Mouse (Mus musculus): ENCODE results near the gene Hspa1a. TPM values are rescaled to one million over a fixed set of nuclear protein-coding genes. Genes with fewer than 3 reads are reported as not detected.
"Not testable (repeated sequence)": the region's sequence is repeated elsewhere in the genome, so short reads cannot be mapped to it uniquely, and the experiment has no call there.

The Hspa1a gene
- total RNA-seq (2021) = 10 to 100 TPM in 1 of 2 experiments, 1 to 10 TPM in 1; 6.8 to 14.1 TPM
- long read RNA-seq, experiment 1, transcript Hspa1a-201 (1 exons, 2,967 nt) = major isoform, 28 of 28 reads
- long read RNA-seq, experiment 1, partial matches to known transcripts = 0 of 28 reads
- long read RNA-seq, experiment 1, other reads (novel, unspliced or antisense) = 0 of 28 reads
- long read RNA-seq, experiment 2, transcript Hspa1a-201 (1 exons, 2,967 nt) = major isoform, 14 of 14 reads
- long read RNA-seq, experiment 2, partial matches to known transcripts = 0 of 14 reads
- long read RNA-seq, experiment 2, other reads (novel, unspliced or antisense) = 0 of 14 reads

- H3K4me3 ChIP-seq = peak within 1 kb of the TSS; percentile 74
- peak; percentile 92 for DNase-seq
- intact Hi-C loops (cut with DNase I) = not testable (repeated sequence)
- H3K27ac ChIP-seq = peak within 1 kb of the TSS; percentile 94
Measured at GRCm38 (mm10) chr17:34972069-34972749, at the start of gene Hspa1a, which contains the start of gene Hspa1l. Gene Hspa1a, minus strand, starts transcription at chr17:34972156. Gene Hspa1l, plus strand, starts transcription at chr17:34972703.

- H3K27ac ChIP-seq = peak overlapping the region; percentile 73
- intact Hi-C loops (cut with DNase I) = loop anchor here (2.0 to 10.0 kb wide), 4 partner anchors 38 to 214 kb away; partner anchors contain the start of genes Abhd16a, Atp6v1g2, Ddah2 and Ly6g6f
- peak overlapping the region; percentile 46 for H3K4me3 ChIP-seq
Measured at GRCm38 (mm10) chr17:35021163-35021808, 49.3 kb upstream of the Hspa1a start.

GRCm38 (mm10) chr17:35020551-35020950, 48.6 kb upstream of the Hspa1a start:
- no peak for DNase-seq
- intact Hi-C loops (cut with DNase I) = loop anchor here (2.0 to 10.0 kb wide), 4 partner anchors 38 to 214 kb away; partner anchors contain the start of genes Abhd16a, Atp6v1g2, Ddah2 and Ly6g6f
- no peak for TF ChIP-seq CTCF (IDR thresholded peaks at IDR 0.05)
- Histone ChIP-seq H3K27ac (no peak overlapping the region), H3K4me3 (no peak overlapping the region)

More at GRCm38 (mm10) chr17:35021163-35021808, 49.3 kb upstream of the Hspa1a start:
- no peak; the same call in 1 of the 2 replicates for TF ChIP-seq CTCF (IDR thresholded peaks at IDR 0.05)
- peak; percentile 91 for DNase-seq

- H3K4me3 ChIP-seq = no peak overlapping the region
- intact Hi-C loops (cut with DNase I) = loop anchor here (2.0 to 10.0 kb wide), 4 partner anchors 39 to 215 kb away; partner anchors contain the start of genes Abhd16a, Atp6v1g2, Ddah2 and Ly6g6f
- TF ChIP-seq CTCF (IDR thresholded peaks at IDR 0.05) = no peak
- DNase-seq = no peak
- no peak overlapping the region for H3K27ac ChIP-seq
Measured at GRCm38 (mm10) chr17:35019894-35020293, 47.9 kb upstream of the Hspa1a start.

- Histone ChIP-seq H3K4me3 (no peak overlapping the region), H3K27ac (no peak overlapping the region)
- DNase-seq = no peak
- TF ChIP-seq CTCF (IDR thresholded peaks at IDR 0.05) = no peak
- intact Hi-C loops (cut with DNase I) = no loop called here
Measured at GRCm38 (mm10) chr17:35018171-35018570, 46.2 kb upstream of the Hspa1a start.

GRCm38 (mm10) chr17:35017706-35018030, 45.7 kb upstream of the Hspa1a start:
- TF ChIP-seq CTCF (IDR thresholded peaks at IDR 0.05) = no peak
- intact Hi-C loops (cut with DNase I) = no loop called here
- Histone ChIP-seq H3K27ac (no peak overlapping the region), H3K4me3 (no peak overlapping the region)
- peak; percentile 22 for DNase-seq

GRCm38 (mm10) chr17:35016791-35017705, 45.1 kb upstream of the Hspa1a start:
- H3K4me3 ChIP-seq = peak overlapping the region; percentile 57
- H3K27ac ChIP-seq = peak overlapping the region; percentile 84
- peak; percentile 24 for DNase-seq
- intact Hi-C loops (cut with DNase I) = no loop called here
- TF ChIP-seq CTCF (IDR thresholded peaks at IDR 0.05) = no peak

- Histone ChIP-seq H3K4me3 (peak within 1 kb of the TSS; percentile 57), H3K27ac (peak within 1 kb of the TSS; percentile 84)
- no peak for TF ChIP-seq CTCF (IDR thresholded peaks at IDR 0.05)
- peak; percentile 71 for DNase-seq
- intact Hi-C loops (cut with DNase I) = no loop called here
Measured at GRCm38 (mm10) chr17:35016376-35016775, 44.4 kb upstream of the Hspa1a start, which contains the start of gene Vwa7. Gene Vwa7, plus strand, starts transcription at chr17:35016579.

GRCm38 (mm10) chr17:35015296-35015695, 43.3 kb upstream of the Hspa1a start:
- Histone ChIP-seq H3K27ac (no peak overlapping the region), H3K4me3 (no peak overlapping the region)
- peak; percentile 25 for DNase-seq
- intact Hi-C loops (cut with DNase I) = no loop called here
- no peak for TF ChIP-seq CTCF (IDR thresholded peaks at IDR 0.05)

- Histone ChIP-seq H3K4me3 (no peak overlapping the region), H3K27ac (no peak overlapping the region)
- DNase-seq = peak; percentile 16
- intact Hi-C loops (cut with DNase I) = no loop called here
- TF ChIP-seq CTCF (IDR thresholded peaks at IDR 0.05) = no peak
Measured at GRCm38 (mm10) chr17:35013221-35013620, 41.3 kb upstream of the Hspa1a start.

- peak; percentile 19 for DNase-seq
- intact Hi-C loops (cut with DNase I) = no loop called here
- no peak for TF ChIP-seq CTCF (IDR thresholded peaks at IDR 0.05)
Measured at GRCm38 (mm10) chr17:35012430-35012829, 40.5 kb upstream of the Hspa1a start.

GRCm38 (mm10) chr17:35011440-35011839, 39.5 kb upstream of the Hspa1a start:
- Histone ChIP-seq H3K4me3 (no peak overlapping the region), H3K27ac (no peak overlapping the region)
- no peak for TF ChIP-seq CTCF (IDR thresholded peaks at IDR 0.05)
- intact Hi-C loops (cut with DNase I) = no loop called here
- no peak for DNase-seq

More at GRCm38 (mm10) chr17:35012430-35012829, 40.5 kb upstream of the Hspa1a start:
- H3K27ac ChIP-seq = no peak overlapping the region
- H3K4me3 ChIP-seq = no peak overlapping the region

Measured in gastrocnemius, adult 2 months (tissue).